Mouse (Mus musculus) ES-Bruce4 (cell line): Measurements from ENCODE around the gene Cryab.

Experiments used
- CTCF ChIP-seq: IDR thresholded peaks from one replicate; pipeline ENCODE4 v1.8.1; 2011; ENCODE audit warnings: low read depth, low read length
- EP300 ChIP-seq: IDR thresholded peaks from 2 replicates; pipeline ENCODE4 v1.6.1; 2011; ENCODE audit warnings: low read depth, low read length; ENCODE audit not compliant: insufficient read depth

DNA sequence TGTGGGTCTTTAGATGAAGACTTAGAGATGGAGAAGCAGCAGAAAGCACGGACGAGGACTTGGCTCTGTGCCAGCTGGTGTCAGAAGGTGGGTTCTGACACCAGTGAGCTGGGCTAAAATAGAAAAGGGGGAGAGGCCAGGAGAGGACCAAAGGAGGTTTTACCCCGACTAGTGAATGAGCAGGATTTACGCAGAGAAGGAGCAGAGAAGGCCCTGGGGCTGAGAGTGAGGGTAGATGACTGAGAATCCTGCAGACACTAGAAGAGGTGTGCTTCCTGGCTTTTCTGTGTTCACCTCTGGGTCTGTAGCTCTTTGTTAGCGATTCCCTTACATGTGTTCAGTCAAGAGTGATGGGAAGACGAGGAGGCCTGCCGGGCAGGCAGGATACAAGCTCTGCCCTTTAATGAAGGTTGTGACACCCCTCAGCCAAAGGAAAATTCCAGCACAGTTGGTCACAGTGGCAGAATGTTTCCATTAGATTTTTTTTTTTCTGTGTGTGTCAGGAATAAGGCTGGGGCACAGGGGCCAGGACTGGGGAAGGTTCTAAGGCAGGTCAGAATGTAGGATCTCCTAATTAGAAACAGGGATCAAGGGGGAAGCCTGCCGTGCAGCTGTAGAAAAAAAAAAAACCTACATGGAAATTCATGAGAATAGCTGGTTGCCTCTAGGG, 25.1 kb upstream of the Cryab start:
- TF ChIP-seq EP300 (no peak), CTCF (no peak)
